Comparison of ENCODE assay signal across 18 mouse cellular contexts in genomic region chr9:31604497-31605090, GRCm38 (mm10).
DNase-seq lines count a peak whose midpoint lies in the region; ATAC-seq lines count a peak whose summit lies in the region.
"Had no signal": no experiment of that assay in that cellular context is flagged by ENCODE, and none has a peak within 500 bp of the region (broad histone marks: within the 10 kb centered on the region; RNA-seq: fewer than 3 reads in every experiment).

No protein-coding gene starts in this region.

- DNase-seq in embryonic facial prominence, embryonic 10.5 days (ENCODE audit: low spot score) = no peak
- DNase-seq in testis, postnatal 10 days (ENCODE audit: low spot score) = peak; percentile 20
- DNase-seq in testis, postnatal 14 days (ENCODE audit: low spot score) = no peak
- no peak for DNase-seq in thymus, postnatal 14 days
- DNase-seq in layer of hippocampus, postnatal 36 days = no peak
- DNase-seq in cerebellum, postnatal 36 days = no peak
- DNase-seq: adrenal gland, postnatal 10 days; cerebellum, adult 11 months; cerebellum, adult 8-10 months; cerebellum, postnatal 25 days; gastrocnemius, postnatal 10 days; heart, postnatal 10 days had no signal

- no peak overlapping the region for H3K4me3 ChIP-seq in embryonic facial prominence, embryonic 13.5 days
- H3K4me3 ChIP-seq in embryonic facial prominence, embryonic 10.5 days = no peak overlapping the region
- H3K4me3 ChIP-seq in limb, embryonic 13.5 days = no peak overlapping the region
- H3K4me3 ChIP-seq: forebrain, embryonic 12.5 days; intestine, embryonic 15.5 days had no signal

- 0 out of 2 replicates have a peak, but pooled peaks have one; percentile 62 for ATAC-seq in embryonic facial prominence, embryonic 13.5 days (ENCODE audit: insufficient number of reproducible peaks, insufficient read depth, low FRiP score, low TSS enrichment, low read depth)
- peak; percentile 77 for ATAC-seq in limb, embryonic 13.5 days (ENCODE audit: low FRiP score, low read depth)
- ATAC-seq: forebrain, embryonic 16.5 days; intestine, embryonic 15.5 days had no signal

- WGBS in embryonic facial prominence, embryonic 13.5 days = 55% methylated on average over 6 of the region's 6 CpGs
- 80% methylated on average over 6 of the region's 6 CpGs for WGBS in embryonic facial prominence, embryonic 10.5 days
- WGBS in limb, embryonic 13.5 days = 50% methylated on average over 6 of the region's 6 CpGs

- no peaks in the 10 kb centered on the region for H3K9me3 ChIP-seq in embryonic facial prominence, embryonic 13.5 days
- no peaks in the 10 kb centered on the region for H3K9me3 ChIP-seq in embryonic facial prominence, embryonic 10.5 days
- H3K9me3 ChIP-seq in limb, embryonic 13.5 days = no peaks in the 10 kb centered on the region
- H3K9me3 ChIP-seq: forebrain, embryonic 12.5 days; intestine, embryonic 15.5 days had no signal

- no peak overlapping the region for H3K4me2 ChIP-seq in embryonic facial prominence, embryonic 13.5 days
- H3K4me2 ChIP-seq in limb, embryonic 13.5 days (replicated peaks) = no peak overlapping the region
- H3K4me2 ChIP-seq: forebrain, embryonic 12.5 days; hindbrain, embryonic 14.5 days; intestine, embryonic 15.5 days had no signal

- H3K27me3 ChIP-seq in embryonic facial prominence, embryonic 13.5 days = no peaks in the 10 kb centered on the region
- no peaks in the 10 kb centered on the region for H3K27me3 ChIP-seq in embryonic facial prominence, embryonic 10.5 days (replicated peaks; ENCODE audit: low read depth, poor library complexity, severe bottlenecking)
- no peaks in the 10 kb centered on the region for H3K27me3 ChIP-seq in limb, embryonic 13.5 days
- H3K27me3 ChIP-seq: forebrain, embryonic 12.5 days; intestine, embryonic 15.5 days had no signal

- H3K36me3 ChIP-seq in embryonic facial prominence, embryonic 13.5 days = no peaks in the 10 kb centered on the region
- H3K36me3 ChIP-seq in embryonic facial prominence, embryonic 10.5 days (replicated peaks) = no peaks in the 10 kb centered on the region
- no peaks in the 10 kb centered on the region for H3K36me3 ChIP-seq in limb, embryonic 13.5 days
- H3K36me3 ChIP-seq: forebrain, embryonic 12.5 days; intestine, embryonic 15.5 days had no signal

- no peak overlapping the region; the same call in 1 of the 2 replicates for H3K27ac ChIP-seq in embryonic facial prominence, embryonic 13.5 days
- no peak overlapping the region for H3K27ac ChIP-seq in embryonic facial prominence, embryonic 10.5 days (replicated peaks)
- H3K27ac ChIP-seq in limb, embryonic 13.5 days = peak overlapping the region; percentile 79; the same call in 1 of the 2 replicates
- H3K27ac ChIP-seq: forebrain, embryonic 12.5 days; hindbrain, embryonic 14.5 days; intestine, embryonic 15.5 days had no signal

- peaks cover 4% of the 10 kb centered on the region; the same call in 1 of the 2 replicates for H3K4me1 ChIP-seq in embryonic facial prominence, embryonic 13.5 days
- H3K4me1 ChIP-seq in embryonic facial prominence, embryonic 10.5 days = no peaks in the 10 kb centered on the region
- H3K4me1 ChIP-seq in limb, embryonic 13.5 days = peaks cover 28% of the 10 kb centered on the region
- H3K4me1 ChIP-seq: forebrain, embryonic 12.5 days; intestine, embryonic 15.5 days had no signal

- no peak overlapping the region for H3K9ac ChIP-seq in embryonic facial prominence, embryonic 13.5 days
- H3K9ac ChIP-seq in limb, embryonic 13.5 days = no peak overlapping the region
- H3K9ac ChIP-seq: forebrain, embryonic 12.5 days; hindbrain, embryonic 14.5 days; intestine, embryonic 15.5 days had no signal
